ENCODE assay signal across 9 mouse cellular contexts in genomic region chr4:150282631-150283334, GRCm38 (mm10). TPM values are rescaled to one million over a fixed set of nuclear protein-coding genes. Genes with fewer than 3 reads are reported as not detected.
DNase-seq lines count a peak whose midpoint lies in the region; ATAC-seq lines count a peak whose summit lies in the region.
"Had no signal": no experiment of that assay in that cellular context is flagged by ENCODE, and none has a peak within 500 bp of the region (broad histone marks: within the 10 kb centered on the region; RNA-seq: fewer than 3 reads in every experiment).

No protein-coding gene starts in this region.

- DNase-seq in heart, postnatal 36 days, result no peak
- peak; percentile 16 for DNase-seq in NIH3T3 (ENCODE audit: low read depth)
- DNase-seq in hindbrain, embryonic 11.5 days (ENCODE audit: low spot score), result no peak
- no peak for DNase-seq in midbrain, embryonic 11.5 days (ENCODE audit: low spot score, missing footprints)
- DNase-seq in adrenal gland, postnatal 25 days, result no peak
- DNase-seq in adrenal gland, postnatal 4 days (ENCODE audit: low spot score in 2 of 2), result no peak
- DNase-seq in urinary bladder, postnatal 14 days (ENCODE audit: low spot score), result no peak

- no peaks in the 10 kb centered on the region for H3K9me3 ChIP-seq in heart, embryonic 15.5 days (replicated peaks)
- no peaks in the 10 kb centered on the region for H3K9me3 ChIP-seq in hindbrain, embryonic 11.5 days (ENCODE audit: control insufficient read depth, low read length)
- no peaks in the 10 kb centered on the region for H3K9me3 ChIP-seq in midbrain, embryonic 11.5 days (ENCODE audit: control insufficient read depth, low read length)

- peak overlapping the region; percentile 64 for H3K4me2 ChIP-seq in heart, embryonic 15.5 days
- peak overlapping the region; percentile 46 for H3K4me2 ChIP-seq in hindbrain, embryonic 11.5 days (replicated peaks; ENCODE audit: low read depth, low read length)
- peak overlapping the region; percentile 73 for H3K4me2 ChIP-seq in midbrain, embryonic 11.5 days

- WGBS in heart, embryonic 15.5 days, result 10% methylated on average over 5 of the region's 5 CpGs
- WGBS in hindbrain, embryonic 11.5 days, result 9% methylated on average over 5 of the region's 5 CpGs
- WGBS in midbrain, embryonic 11.5 days, result 6% methylated on average over 5 of the region's 5 CpGs

- H3K27me3 ChIP-seq in heart, embryonic 15.5 days, result no peaks in the 10 kb centered on the region
- H3K27me3 ChIP-seq in hindbrain, embryonic 11.5 days (ENCODE audit: control insufficient read depth, insufficient read depth, low read length), result no peaks in the 10 kb centered on the region
- H3K27me3 ChIP-seq in midbrain, embryonic 11.5 days (ENCODE audit: control insufficient read depth, insufficient read depth, low read length), result no peaks in the 10 kb centered on the region
- H3K27me3 ChIP-seq: Patski had no signal

- no peak for ATAC-seq in heart, embryonic 15.5 days (replicated peaks; ENCODE audit: insufficient number of reproducible peaks, insufficient read depth, low FRiP score, low read depth)
- ATAC-seq in hindbrain, embryonic 11.5 days (ENCODE audit: low FRiP score), result no peak
- ATAC-seq in midbrain, embryonic 11.5 days (ENCODE audit: low FRiP score), result no peak

- intact Hi-C loops in heart, postnatal 36 days (cut with DNase I), result no loop called here

- peaks cover 29% of the 10 kb centered on the region for H3K4me1 ChIP-seq in heart, embryonic 15.5 days (replicated peaks)
- 0 out of 2 replicates have a peak, but pooled peaks cover 3% of the 10 kb centered on the region for H3K4me1 ChIP-seq in hindbrain, embryonic 11.5 days (replicated peaks; ENCODE audit: control insufficient read depth, insufficient read depth, low read length)
- H3K4me1 ChIP-seq in midbrain, embryonic 11.5 days (ENCODE audit: control insufficient read depth, insufficient read depth, low read length), result peaks cover 13% of the 10 kb centered on the region

- H3K27ac ChIP-seq in heart, embryonic 15.5 days, result peak overlapping the region; percentile 89
- peak overlapping the region; percentile 80 for H3K27ac ChIP-seq in hindbrain, embryonic 11.5 days (ENCODE audit: low read depth, low read length)
- H3K27ac ChIP-seq in midbrain, embryonic 11.5 days (ENCODE audit: low read depth, low read length), result peak overlapping the region; percentile 83

- peak overlapping the region; percentile 99 for H3K9ac ChIP-seq in heart, embryonic 15.5 days
- H3K9ac ChIP-seq in hindbrain, embryonic 11.5 days (ENCODE audit: low read depth, low read length), result peak overlapping the region; percentile 99
- H3K9ac ChIP-seq in midbrain, embryonic 11.5 days (ENCODE audit: low read length), result peak overlapping the region; percentile 85

- H3K4me3 ChIP-seq in heart, embryonic 15.5 days, result peak overlapping the region; percentile 95
- peak overlapping the region; percentile 100 for H3K4me3 ChIP-seq in hindbrain, embryonic 11.5 days (ENCODE audit: low read depth, low read length)
- H3K4me3 ChIP-seq in midbrain, embryonic 11.5 days (ENCODE audit: low read depth, low read length), result peak overlapping the region; percentile 75

- H3K36me3 ChIP-seq in heart, embryonic 15.5 days, result no peaks in the 10 kb centered on the region
- H3K36me3 ChIP-seq in hindbrain, embryonic 11.5 days (ENCODE audit: control insufficient read depth, insufficient read depth, low read length), result no peaks in the 10 kb centered on the region
- no peaks in the 10 kb centered on the region for H3K36me3 ChIP-seq in midbrain, embryonic 11.5 days (ENCODE audit: control insufficient read depth, insufficient read depth, low read length)

RNA-seq across cellular contexts. Expression of gene Rere, which starts 1.3 kb away (rescaled TPM):
- 17.6 and 26.1 TPM in 2 replicates for polyA plus RNA-seq in heart, embryonic 15.5 days (2015; fragmentation: Nextera tagmentation; extraction: Ambion mirVana)
- total RNA-seq in heart, postnatal 36 days (2021), result 10 to 100 TPM; 51.5 to 52.0 TPM
- 40.5 and 50.0 TPM in 2 replicates for polyA plus RNA-seq in hindbrain, embryonic 11.5 days (2014; fragmentation: Nextera tagmentation; extraction: Ambion mirVana)
- 34.2 and 36.8 TPM in 2 replicates for polyA plus RNA-seq in midbrain, embryonic 11.5 days (2014; fragmentation: Nextera tagmentation; extraction: Ambion mirVana)
- 158 and 177 TPM in 2 replicates for total RNA-seq in adrenal gland, postnatal 25 days (2021)
- 100 to 1,000 TPM; 150 to 160 TPM for total RNA-seq in adrenal gland, postnatal 4 days (2021)

RNA-seq across cellular contexts. Expression of gene Eno1, which starts 46.3 kb away (rescaled TPM):
- polyA plus RNA-seq in heart, embryonic 15.5 days (2015; fragmentation: Nextera tagmentation; extraction: Ambion mirVana), result 1,686 and 1,690 TPM in 2 replicates
- 100 to 1,000 TPM; 106 to 108 TPM for total RNA-seq in heart, postnatal 36 days (2021)
- polyA plus RNA-seq in hindbrain, embryonic 11.5 days (2014; fragmentation: Nextera tagmentation; extraction: Ambion mirVana), result 1,515 and 1,668 TPM in 2 replicates
- polyA plus RNA-seq in midbrain, embryonic 11.5 days (2014; fragmentation: Nextera tagmentation; extraction: Ambion mirVana), result 1,438 and 1,518 TPM in 2 replicates
- total RNA-seq in adrenal gland, postnatal 25 days (2021), result 428 and 430 TPM in 2 replicates
- 100 to 1,000 TPM; 259 to 261 TPM for total RNA-seq in adrenal gland, postnatal 4 days (2021)
